Mouse (Mus musculus) testis, postnatal 14 days (tissue): ENCODE data around the gene Shisa4.
"Not testable (repeated sequence)": the region's sequence is repeated elsewhere in the genome, so short reads cannot be mapped to it uniquely, and the experiment has no call there.

Experiments
- DNase-seq: peaks from one replicate; pipeline ENCODE4 v3.0.0; 2021; ENCODE audit warnings: low spot score

Gene Shisa4

DNA sequence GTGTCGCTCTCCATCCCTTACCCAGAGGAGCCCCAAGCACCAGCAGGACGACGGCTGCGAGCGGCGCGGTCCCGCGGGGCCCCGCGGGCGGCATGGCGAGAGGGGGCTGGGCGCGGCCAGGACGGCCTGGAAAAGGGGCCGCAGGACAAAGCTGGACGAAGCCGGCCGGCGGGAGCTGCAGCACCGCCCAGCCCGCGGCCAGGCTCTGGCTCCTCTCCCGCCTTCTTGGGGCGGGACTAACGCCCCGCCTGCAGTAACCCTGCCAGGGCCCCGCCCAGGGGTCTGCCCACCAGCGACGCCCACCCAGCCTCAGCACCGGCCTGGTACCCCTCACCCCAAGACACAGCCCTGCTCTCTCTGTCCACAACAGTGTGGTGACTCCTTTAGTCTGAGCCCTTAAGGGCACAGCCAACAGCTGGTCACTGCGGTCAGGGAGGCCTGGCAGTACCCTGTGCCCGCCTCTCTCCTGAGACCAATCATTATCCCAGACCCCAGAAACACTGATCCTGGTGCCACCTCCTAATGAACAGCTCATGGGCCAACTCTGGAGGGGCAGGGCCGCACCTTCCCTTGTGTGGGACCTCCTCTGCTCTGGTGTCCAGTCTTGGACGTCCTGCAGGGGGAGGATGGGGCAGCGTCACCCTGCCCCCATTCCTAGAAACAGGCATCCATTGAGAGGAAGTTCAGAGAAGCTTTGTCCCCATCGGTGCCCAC, at the start of gene Shisa4:
Gene Shisa4 (minus strand): TSS at position 370 of the 714 bp plus-strand sequence.
- DNase-seq, result peak; percentile 46

- no peak for DNase-seq
Measured at GRCm38 (mm10) chr1:135422772-135423171, 47.7 kb upstream of the Shisa4 start.

GRCm38 (mm10) chr1:135413996-135414395, 39.0 kb upstream of the Shisa4 start:
- DNase-seq, result no peak

- DNase-seq, result no peak
Measured at GRCm38 (mm10) chr1:135412130-135412529, 37.1 kb upstream of the Shisa4 start.

GRCm38 (mm10) chr1:135410967-135411366, 35.9 kb upstream of the Shisa4 start:
- DNase-seq, result no peak

GRCm38 (mm10) chr1:135408973-135409372, 33.9 kb upstream of the Shisa4 start:
- DNase-seq, result no peak

DNA sequence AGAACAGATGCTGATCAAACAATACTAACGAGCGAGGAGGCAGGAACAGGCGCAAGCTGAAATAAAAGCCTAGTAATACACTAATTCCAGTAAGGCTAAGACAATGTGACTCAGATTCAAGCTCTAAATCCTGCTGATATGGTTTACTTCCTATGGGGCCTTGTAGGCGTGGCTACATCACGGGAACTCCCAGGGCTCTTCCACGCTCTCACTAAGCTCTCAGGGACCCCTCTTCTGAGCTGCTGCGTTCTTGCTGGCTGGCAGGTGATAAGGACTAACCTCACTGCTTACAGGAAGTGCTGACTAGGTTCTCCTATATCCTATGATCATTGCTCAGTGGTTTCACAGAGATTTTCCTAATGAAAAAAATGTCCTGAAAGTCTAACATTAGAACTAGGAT, 30.3 kb upstream of the Shisa4 start:
- DNase-seq, result no peak

DNA sequence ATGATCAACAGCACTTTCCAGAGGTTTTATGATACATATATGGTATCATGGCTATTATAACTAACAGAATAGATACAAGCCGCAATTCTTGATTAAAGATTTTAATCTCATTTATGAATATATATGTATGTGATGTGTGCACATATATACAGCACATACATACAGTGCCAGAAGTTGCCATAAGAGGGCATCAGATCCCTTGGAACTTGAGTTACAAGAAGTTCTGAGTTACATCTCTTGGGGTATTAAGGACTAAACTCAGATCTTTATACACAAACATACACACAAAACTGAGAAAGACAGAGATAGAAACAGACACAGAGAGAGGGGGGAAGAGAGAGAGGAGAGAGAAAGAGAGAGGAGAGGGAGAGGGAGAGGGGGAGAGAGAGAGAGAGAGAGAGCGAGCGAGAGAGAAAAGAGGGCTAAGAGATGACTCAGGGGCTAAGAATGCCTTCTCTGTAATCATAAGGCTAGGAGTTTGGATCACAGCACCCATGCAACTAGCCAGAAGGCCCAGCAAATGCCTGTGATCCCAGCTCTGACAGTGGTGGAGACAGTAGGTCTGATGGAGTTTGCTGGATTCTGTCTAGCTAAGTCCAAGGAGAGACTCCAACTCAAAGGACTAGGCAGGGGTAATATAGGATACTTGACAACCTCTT, 26.5 kb upstream of the Shisa4 start:
- no peak for DNase-seq

- DNase-seq, result no peak
Measured at GRCm38 (mm10) chr1:135399466-135399865, 24.4 kb upstream of the Shisa4 start.

DNA sequence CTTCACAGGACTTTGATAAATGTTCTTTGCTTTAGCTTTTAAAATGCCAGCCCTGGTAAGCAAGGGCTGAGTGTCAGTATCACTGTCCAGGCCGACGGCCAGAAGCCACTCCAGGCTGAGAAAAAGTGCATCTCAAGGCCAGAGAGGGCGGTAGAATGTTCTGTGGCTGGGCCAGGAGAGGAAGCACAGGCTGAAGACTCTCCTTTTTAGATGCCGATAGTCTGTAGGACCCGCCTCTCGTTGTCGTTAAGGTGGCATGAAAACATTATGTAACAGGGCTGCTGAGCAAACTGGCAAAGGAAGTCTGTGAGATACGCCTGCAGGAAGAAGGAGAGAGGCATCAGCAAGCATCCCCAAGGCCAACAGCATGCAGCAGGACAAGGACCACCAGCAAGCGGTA, 10.1 kb upstream of the Shisa4 start:
- DNase-seq, result no peak

GRCm38 (mm10) chr1:135384171-135384570, 9.1 kb upstream of the Shisa4 start:
- DNase-seq, result no peak

DNA sequence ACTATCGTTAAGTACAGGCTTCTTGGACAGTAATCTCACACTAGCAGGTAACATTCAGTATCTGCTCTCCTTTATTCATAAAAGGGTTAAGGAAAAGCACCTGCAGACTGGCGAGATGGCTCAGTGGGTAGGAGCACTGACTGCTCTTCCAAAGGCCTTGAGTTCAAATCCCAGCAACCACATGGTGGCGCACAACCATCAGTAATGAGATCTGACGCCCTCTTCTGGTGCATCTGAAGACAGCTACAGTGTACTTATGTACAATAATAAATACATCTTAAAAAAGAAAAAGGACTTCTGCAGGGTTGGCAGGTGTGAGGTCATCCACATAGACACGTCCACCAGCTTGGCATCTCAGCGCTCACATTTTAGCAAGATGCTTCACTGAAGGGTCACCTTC, 6.5 kb upstream of the Shisa4 start:
- not testable (repeated sequence) for DNase-seq

- no peak for DNase-seq
Measured at GRCm38 (mm10) chr1:135380071-135380991, 5.3 kb upstream of the Shisa4 start.

DNA sequence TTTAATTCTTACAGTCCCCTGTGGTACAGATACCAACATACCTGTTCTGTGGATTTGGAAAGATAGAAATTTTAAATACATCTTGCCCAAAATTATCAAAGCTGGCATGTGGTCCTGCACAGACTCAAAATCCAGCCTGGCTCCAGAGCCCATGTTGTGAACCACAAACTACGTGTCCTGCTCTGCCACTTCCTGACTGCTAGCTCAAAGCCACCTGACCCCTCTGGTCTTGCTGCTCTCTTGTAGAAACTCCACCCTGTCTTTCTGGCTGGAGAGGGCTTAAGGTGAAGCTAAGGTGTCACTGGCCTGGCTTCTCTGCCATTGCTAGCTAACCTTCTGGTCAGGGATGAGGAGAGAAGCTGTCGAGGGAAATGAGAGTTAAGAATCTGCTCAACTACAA, 4.0 kb upstream of the Shisa4 start:
- no peak for DNase-seq

- DNase-seq, result no peak
Measured at GRCm38 (mm10) chr1:135378576-135378975, 3.5 kb upstream of the Shisa4 start.

DNA sequence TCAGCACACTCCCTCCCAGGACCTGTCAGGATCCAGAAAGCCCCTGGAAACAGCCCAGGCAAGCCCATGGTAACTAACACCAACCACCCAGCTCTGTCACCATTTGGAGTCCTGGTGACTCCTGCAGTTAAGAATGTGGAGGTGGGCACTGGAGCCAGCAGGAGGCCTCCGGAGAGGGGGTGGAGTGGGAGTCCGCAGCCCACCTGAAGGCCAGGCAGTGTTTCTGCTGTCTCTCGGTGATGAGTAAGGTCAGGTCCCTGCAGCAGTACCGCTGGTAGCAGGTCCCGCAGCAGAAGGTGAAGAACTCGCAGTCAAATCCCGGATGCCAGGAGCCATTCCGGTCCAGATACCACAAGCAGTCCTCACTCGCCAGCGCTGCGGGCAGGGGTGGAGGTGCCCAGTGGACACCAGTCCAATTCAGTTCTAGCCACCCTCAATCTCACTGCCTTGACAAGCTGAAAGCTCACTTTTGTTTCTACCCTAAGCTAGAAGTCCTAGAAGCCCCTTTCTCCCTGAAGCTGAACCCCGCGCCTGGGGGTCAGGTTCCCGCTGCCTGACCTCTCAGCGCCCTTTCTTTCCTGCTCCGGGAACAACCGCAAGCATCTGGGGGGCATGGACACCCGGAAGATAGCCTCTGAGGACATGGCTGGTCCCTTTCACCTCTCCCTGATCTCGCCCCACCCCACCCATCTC, 716 bp downstream of the Shisa4 start:
- DNase-seq, result no peak

GRCm38 (mm10) chr1:135373171-135373677, 1.8 kb downstream of the Shisa4 start:
- no peak for DNase-seq

DNA sequence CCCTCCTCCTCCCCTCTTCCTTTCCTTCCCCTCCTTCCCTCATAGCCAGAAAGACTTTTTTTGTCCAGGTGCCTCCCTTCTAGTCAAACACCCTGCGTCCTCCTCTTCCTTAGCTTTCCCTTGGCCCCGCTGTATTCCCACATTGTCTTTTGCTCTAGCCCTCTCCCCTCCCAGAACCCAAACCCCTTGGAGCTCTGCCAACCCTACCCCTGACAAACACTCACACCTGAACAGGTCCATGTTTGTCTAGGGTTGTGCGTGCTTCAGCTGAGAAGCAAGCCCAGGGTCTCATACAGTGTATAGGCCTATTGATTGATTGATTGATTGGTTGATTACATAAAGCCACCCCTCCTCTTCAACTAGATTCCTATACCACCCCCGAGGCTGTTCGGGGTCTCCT, 5.6 kb downstream of the Shisa4 start:
- DNase-seq, result no peak

DNA sequence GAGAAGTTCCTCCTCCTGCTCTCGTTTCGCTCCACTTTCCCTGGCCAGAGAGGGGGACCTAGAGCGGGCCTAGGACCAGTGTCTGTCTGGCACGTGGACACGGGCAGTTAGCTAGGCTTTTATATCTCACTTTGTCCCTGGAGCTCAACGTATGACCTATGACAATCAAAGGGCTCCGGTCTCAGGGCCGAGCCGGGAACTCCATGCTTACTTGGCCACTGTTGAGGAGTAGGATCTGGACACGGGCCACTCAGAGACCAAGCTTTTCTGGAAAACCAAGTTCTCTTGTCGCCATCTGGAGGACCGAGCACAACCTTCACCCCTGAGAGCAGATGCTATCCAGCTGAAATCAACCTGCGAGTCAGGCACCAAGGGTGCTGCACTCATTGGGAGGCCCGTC, 6.1 kb downstream of the Shisa4 start:
- DNase-seq, result peak; percentile 70

- DNase-seq, result peak; percentile 77
Measured at GRCm38 (mm10) chr1:135368245-135368644, 6.8 kb downstream of the Shisa4 start.

- DNase-seq, result no peak
Measured at GRCm38 (mm10) chr1:135367595-135367994, 7.4 kb downstream of the Shisa4 start.

DNA sequence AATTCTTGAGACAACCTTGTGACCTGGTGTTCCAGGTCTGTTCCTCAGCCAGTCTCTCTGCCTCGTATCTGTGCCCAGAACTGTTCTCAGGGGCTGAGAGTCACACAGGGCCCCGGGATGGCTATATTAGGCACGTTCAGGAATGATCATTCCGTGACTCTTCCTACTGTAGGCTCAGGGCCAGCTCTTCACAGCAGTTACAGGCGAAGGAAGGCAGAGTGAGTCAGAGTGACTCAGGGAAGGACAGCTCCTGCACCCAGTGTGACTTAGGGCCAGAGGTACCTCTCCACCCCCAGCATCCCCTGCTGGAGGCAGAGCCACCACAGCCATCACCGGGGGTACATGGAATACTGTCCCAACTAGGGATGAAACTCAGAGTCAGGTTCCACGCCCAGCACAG, 8.0 kb downstream of the Shisa4 start:
- DNase-seq, result no peak
